Mouse (Mus musculus) CH12.LX (cell line): Measurements from ENCODE around the gene Cc2d1b. TPM values are rescaled to one million over a fixed set of nuclear protein-coding genes. Genes with fewer than 3 reads are reported as not detected.

Source experiments
- DNase-seq: peaks from one replicate; pipeline ENCODE4 v3.0.0-alpha.2; 2013; ENCODE audit errors: extremely low read depth
- H3K27ac ChIP-seq: 2 replicates; pipeline ENCODE4 v1.5.1; 2012; ENCODE audit warnings: low read depth, mild to moderate bottlenecking, control low read depth, moderate library complexity; ENCODE audit not compliant: insufficient read depth
- H3K27me3 ChIP-seq: replicated peaks from 2 replicates; pipeline ENCODE3; 2012; ENCODE audit warnings: inconsistent platforms
- H3K36me3 ChIP-seq, 2 experiments: replicated peaks in 1 of 2; 2 replicates each; pipeline versions ENCODE3 to v1.6.1; 2012; ENCODE audit warnings: inconsistent platforms in 1 of 2, low read length in 1 of 2, mild to moderate bottlenecking in 1 of 2, mixed read lengths in 1 of 2, moderate library complexity in 1 of 2; ENCODE audit not compliant: control insufficient read depth in 1 of 2, insufficient read depth in 1 of 2
- H3K4me1 ChIP-seq, 2 experiments: 2 replicates each; pipeline ENCODE4 v1.6.1; 2012; ENCODE audit warnings: inconsistent platforms in 1 of 2, moderate library complexity in 1 of 2; ENCODE audit not compliant: insufficient read depth in 2 of 2, control insufficient read depth in 1 of 2
- H3K4me2 ChIP-seq: 2 replicates; pipeline ENCODE4 v1.6.1; 2012; ENCODE audit warnings: low read depth, mild to moderate bottlenecking, control low read depth; ENCODE audit not compliant: poor library complexity, insufficient read depth, severe bottlenecking
- H3K4me3 ChIP-seq, 3 experiments: fragments of 150-350 bp in 1 of 3; sonication (generic) in 1 of 3; replicated peaks in 1 of 3; 2 replicates each; pipeline versions ENCODE3 to v1.5.1; 2011 to 2012; ENCODE audit warnings: low read depth in 2 of 3, low read length in 2 of 3, mild to moderate bottlenecking in 2 of 3, moderate library complexity in 2 of 3, control low read depth in 1 of 3, improper control_type of control experiment in 1 of 3, inconsistent platforms in 1 of 3, mixed read lengths in 1 of 3; ENCODE audit not compliant: poor library complexity in 1 of 3
- H3K79me2 ChIP-seq: replicated peaks from 2 replicates; pipeline ENCODE4 v1.6.1; 2012; ENCODE audit warnings: mild to moderate bottlenecking, moderate library complexity; ENCODE audit not compliant: control insufficient read depth, poor library complexity, insufficient read depth, severe bottlenecking; ENCODE audit errors: extremely low read depth
- H3K9ac ChIP-seq: 2 replicates; pipeline ENCODE4 v1.6.1; 2012; ENCODE audit warnings: low read depth, mild to moderate bottlenecking, control low read depth, moderate library complexity; ENCODE audit not compliant: insufficient read depth
- H3K9me3 ChIP-seq: replicated peaks from 2 replicates; pipeline ENCODE3; 2012; ENCODE audit warnings: low read length, inconsistent platforms, mixed read lengths
- CHD1 ChIP-seq: IDR thresholded peaks from 2 replicates; pipeline ENCODE4 v1.6.1; 2012; ENCODE audit warnings: low read depth, low read length, improper control_type of control experiment, inconsistent platforms
- CHD2 ChIP-seq: IDR thresholded peaks from 2 replicates; pipeline ENCODE4 v1.6.1; 2011; ENCODE audit warnings: low read length, improper control_type of control experiment
- CTCF ChIP-seq, 2 experiments: IDR thresholded peaks in 1 of 2; conservative IDR thresholded peaks in 1 of 2; 2 replicates each; pipeline ENCODE4 v1.5.1; 2011 to 2012; ENCODE audit warnings: low read depth in 2 of 2, low read length in 2 of 2, improper control_type of control experiment in 1 of 2, inconsistent platforms in 1 of 2, mild to moderate bottlenecking in 1 of 2, moderate library complexity in 1 of 2
- E2F4 ChIP-seq: IDR thresholded peaks from 2 replicates; pipeline ENCODE4 v1.6.1; 2011; ENCODE audit warnings: low read depth, low read length, improper control_type of control experiment; ENCODE audit not compliant: insufficient replicate concordance
- EP300 ChIP-seq: IDR thresholded peaks from 2 replicates; pipeline ENCODE4 v1.6.1; 2011; ENCODE audit warnings: low read length, improper control_type of control experiment
- ETS1 ChIP-seq: conservative IDR thresholded peaks from 2 replicates; pipeline ENCODE4 v1.6.1; 2012; ENCODE audit warnings: low read depth, mild to moderate bottlenecking, inconsistent platforms, low read length, improper control_type of control experiment, moderate library complexity
- GABPA ChIP-seq: IDR thresholded peaks from 2 replicates; pipeline ENCODE4 v1.6.1; 2012; ENCODE audit warnings: low read depth, low read length, improper control_type of control experiment, inconsistent platforms; ENCODE audit not compliant: insufficient replicate concordance
- IRF4 ChIP-seq: IDR thresholded peaks from 2 replicates; pipeline ENCODE4 v1.6.1; 2014; ENCODE audit warnings: low read depth, mild to moderate bottlenecking, inconsistent platforms, low read length, improper control_type of control experiment
- JUN ChIP-seq: IDR thresholded peaks from 2 replicates; pipeline ENCODE4 v1.6.1; 2011; ENCODE audit warnings: low read depth, mild to moderate bottlenecking, low read length, improper control_type of control experiment, moderate library complexity; ENCODE audit not compliant: insufficient read depth
- JUND ChIP-seq: conservative IDR thresholded peaks from 2 replicates; pipeline ENCODE4 v1.6.1; 2011; ENCODE audit warnings: low read depth, low read length, improper control_type of control experiment
- MAFK ChIP-seq: IDR thresholded peaks from 2 replicates; pipeline ENCODE4 v1.6.1; 2011; ENCODE audit warnings: low read length, improper control_type of control experiment; ENCODE audit not compliant: insufficient replicate concordance
- MAX ChIP-seq: IDR thresholded peaks from 2 replicates; pipeline ENCODE4 v1.6.1; 2011; ENCODE audit warnings: low read length, improper control_type of control experiment
- MAZ ChIP-seq: IDR thresholded peaks from 2 replicates; pipeline ENCODE4 v1.6.1; 2012; ENCODE audit warnings: low read depth, mild to moderate bottlenecking, inconsistent platforms, low read length, improper control_type of control experiment, moderate library complexity
- MEF2A ChIP-seq: IDR thresholded peaks from 2 replicates; pipeline ENCODE4 v1.6.1; 2014; ENCODE audit warnings: low read depth, mild to moderate bottlenecking, inconsistent platforms, low read length, improper control_type of control experiment, borderline replicate concordance
- MXI1 ChIP-seq: IDR thresholded peaks from 2 replicates; pipeline ENCODE4 v1.6.1; 2011; ENCODE audit warnings: mild to moderate bottlenecking, low read depth, low read length, improper control_type of control experiment
- MYC ChIP-seq: IDR thresholded peaks from 2 replicates; pipeline ENCODE4 v1.6.1; 2011; ENCODE audit warnings: low read depth, mild to moderate bottlenecking, improper control_type of control experiment, low read length
- NELFE ChIP-seq: IDR thresholded peaks from 2 replicates; pipeline ENCODE4 v1.6.1; 2011; ENCODE audit warnings: low read depth, low read length, improper control_type of control experiment
- PAX5 ChIP-seq: IDR thresholded peaks from 2 replicates; pipeline ENCODE4 v1.6.1; 2012; ENCODE audit warnings: low read length, inconsistent platforms, mixed read lengths
- POLR2AphosphoS2 ChIP-seq: IDR thresholded peaks from 2 replicates; pipeline ENCODE4 v1.6.1; 2011; ENCODE audit warnings: low read depth, low read length, improper control_type of control experiment
- SIN3A ChIP-seq: IDR thresholded peaks from 2 replicates; pipeline ENCODE4 v1.6.1; 2012; ENCODE audit warnings: low read length, improper control_type of control experiment, inconsistent platforms
- TCF12 ChIP-seq: IDR thresholded peaks from 2 replicates; pipeline ENCODE4 v1.6.1; 2014; ENCODE audit warnings: low read depth, mild to moderate bottlenecking, inconsistent platforms, low read length, improper control_type of control experiment
- USF2 ChIP-seq: conservative IDR thresholded peaks from 2 replicates; pipeline ENCODE4 v1.6.1; 2011; ENCODE audit warnings: low read depth, low read length, improper control_type of control experiment
- ZC3H11A ChIP-seq: IDR thresholded peaks from 2 replicates; pipeline ENCODE4 v1.6.1; 2012; ENCODE audit warnings: low read depth, mild to moderate bottlenecking, inconsistent platforms, low read length, improper control_type of control experiment
- ZMIZ1 ChIP-seq: IDR thresholded peaks from 2 replicates; pipeline ENCODE4 v1.6.1; 2012; ENCODE audit warnings: low read depth, mild to moderate bottlenecking, inconsistent platforms, low read length, improper control_type of control experiment
- dilution Hi-C: fragments of 300-500 bp; cut with MboI; formaldehyde crosslinking; loops from 2 replicates; pipeline ENCODE4 v1.14.3; 2020; ENCODE audit warnings: low sequenced_read_pairs; ENCODE audit not compliant: extremely low pct_unique_long_range_greater_than_20kb, extremely low pct_ligation_motif_present
- in situ Hi-C: fragments of 300-500 bp; cut with MboI; formaldehyde crosslinking; loops from 3 replicates; pipeline ENCODE4 v1.14.3; 2019; ENCODE audit warnings: low sequenced_read_pairs, low pct_ligation_motif_present, low pct_unique_long_range_greater_than_20kb, mixed read lengths
- polyA plus RNA-seq: library from polyadenylated mRNA; unstranded; fragments of >175 nt; gene quantifications from 2 replicates; pipeline ENCODE4 v1.2.1, GENCODE M21; 2012; ENCODE audit warnings: low read depth; ENCODE audit not compliant: insufficient read length
- total RNA-seq, 2 experiments: library from RNA; depleted of rRNA; stranded (reverse); fragments of 300-350 nt in 1 of 2; fragments of >200 nt in 1 of 2; gene quantifications; 2 replicates each; pipeline ENCODE4 v1.2.3; 2012 to 2014

The Cc2d1b gene
- total and polyA plus RNA-seq, 3 experiments, result 48.9 to 61.4 (median 57.5) TPM

DNA sequence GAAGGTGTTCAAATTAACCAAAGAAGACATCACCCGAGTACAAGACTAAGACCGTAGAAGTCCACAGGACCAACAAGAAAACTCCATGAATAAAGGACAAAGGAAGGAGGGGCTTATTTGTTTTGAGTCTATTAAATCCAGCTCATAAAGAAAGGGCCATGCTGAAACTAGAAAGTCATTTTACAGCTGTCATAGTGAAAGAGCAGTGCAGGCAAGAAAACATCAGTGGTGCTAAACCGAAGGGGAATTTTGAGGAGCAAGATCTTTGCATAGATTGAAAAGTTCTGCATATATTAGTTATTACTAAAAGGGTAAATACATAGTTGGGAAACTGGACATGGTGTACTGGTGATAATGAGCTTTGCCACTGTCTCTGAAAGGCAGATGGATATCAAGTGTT, 18.0 kb downstream of the Cc2d1b start:
- dilution Hi-C loops (no loop called here), in situ Hi-C loops (no loop called here)
- H3K9me3 ChIP-seq, result no peaks in the 10 kb centered on the region
- no peaks in the 10 kb centered on the region for H3K27me3 ChIP-seq
- H3K79me2 ChIP-seq, result no peaks in the 10 kb centered on the region
- no peak overlapping the region; the same call in 1 of the 2 replicates for H3K9ac ChIP-seq
- TF ChIP-seq ETS1 (peak; percentile 63), MEF2A (0 out of 2 replicates have a peak, but pooled peaks have one; percentile 20), CHD2 (no peak), POLR2AphosphoS2 (no peak), SIN3A (peak; percentile 73), JUND (peak; percentile 47; the same call in 1 of the 2 replicates), IRF4 (peak; percentile 83), EP300 (peak; percentile 70), JUN (0 out of 2 replicates have a peak, but pooled peaks have one; percentile 9), MYC (0 out of 2 replicates have a peak, but pooled peaks have one; percentile 45)
- peak overlapping the region; percentile 52; the same call in 1 of the 2 replicates for H3K4me2 ChIP-seq
- DNase-seq, result peak; percentile 66
- H3K4me1 ChIP-seq, result peaks cover 18 to 46% of the 10 kb centered on the region in 2 experiments
- H3K27ac ChIP-seq, result peak overlapping the region; percentile 92
- H3K36me3 ChIP-seq, result peaks cover 22 to 42% of the 10 kb centered on the region in 2 experiments
- no peak overlapping the region for H3K4me3 ChIP-seq

DNA sequence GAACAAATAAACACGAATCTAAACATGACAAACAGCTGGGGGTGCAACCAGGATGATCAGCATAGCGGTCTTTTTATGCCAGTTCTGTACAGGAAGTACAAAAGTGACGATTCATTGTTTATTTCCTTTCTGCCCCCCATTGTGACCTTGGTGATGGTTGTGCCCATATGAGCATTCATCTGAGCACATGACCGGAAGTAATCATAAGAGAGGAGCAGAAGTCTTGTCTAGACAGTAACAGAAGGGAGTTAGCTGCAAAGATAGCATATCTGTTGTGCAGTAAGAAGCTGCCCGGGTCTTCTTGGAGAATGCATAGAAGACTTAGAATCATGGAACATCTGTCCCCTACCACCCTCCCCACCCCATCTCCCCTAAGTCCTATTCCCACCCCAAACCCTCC, 19.0 kb downstream of the Cc2d1b start:
- in situ Hi-C loops, result no loop called here
- H3K27ac ChIP-seq, result no peak overlapping the region
- peaks cover 18 to 48% of the 10 kb centered on the region in 2 experiments for H3K4me1 ChIP-seq
- H3K79me2 ChIP-seq, result no peaks in the 10 kb centered on the region
- H3K9me3 ChIP-seq, result no peaks in the 10 kb centered on the region
- dilution Hi-C loops, result no loop called here
- peak; percentile 16 for DNase-seq
- H3K9ac ChIP-seq, result no peak overlapping the region
- H3K4me3 ChIP-seq, result no peak overlapping the region
- no peak overlapping the region for H3K4me2 ChIP-seq
- H3K27me3 ChIP-seq, result no peaks in the 10 kb centered on the region
- TF ChIP-seq NELFE (no peak), CHD2 (no peak), MYC (no peak), MAX (no peak), PAX5 (no peak), GABPA (no peak), TCF12 (no peak), USF2 (no peak), ZMIZ1 (no peak), CTCF (conservative IDR thresholded peaks at IDR 0.05 in 1 of 2, IDR thresholded peaks at IDR 0.05 in 1 of 2; ENCODE audit: low read depth in 2 of 2, low read length in 2 of 2) (no peak), ETS1 (no peak), ZC3H11A (no peak), MAFK (no peak), MXI1 (no peak), E2F4 (no peak), MAZ (no peak), CHD1 (no peak)
- peaks cover 12 to 32% of the 10 kb centered on the region in 2 experiments for H3K36me3 ChIP-seq
